10 mouse cellular contexts compared by ENCODE assay signal in the genomic region with DNA sequence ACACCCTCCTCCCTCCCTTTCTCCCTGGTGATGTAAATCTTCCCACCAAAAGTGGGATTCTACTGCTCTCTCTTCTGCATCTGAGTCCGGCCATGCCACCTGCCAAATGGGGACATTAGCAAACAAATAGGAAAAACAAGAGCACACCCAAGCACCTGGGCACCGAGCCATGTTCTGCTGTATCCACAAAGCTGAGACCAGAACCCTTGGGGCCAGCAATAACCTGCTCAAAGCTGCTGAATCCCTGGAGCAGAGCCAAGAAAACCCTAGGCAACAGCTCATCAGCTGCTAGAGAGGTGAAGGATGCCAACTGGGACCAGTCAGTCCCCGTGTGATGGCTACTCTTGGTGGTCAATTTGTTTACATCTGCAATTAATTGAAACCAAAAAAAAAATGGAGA.
DNase-seq lines count a peak whose midpoint lies in the region; ATAC-seq lines count a peak whose summit lies in the region.
"Had no signal": no experiment of that assay in that cellular context is flagged by ENCODE, and none has a peak within 500 bp of the region (broad histone marks: within the 10 kb centered on the region; RNA-seq: fewer than 3 reads in every experiment).

No protein-coding gene starts in this region.

- no peaks in the 10 kb centered on the region for H3K36me3 ChIP-seq in intestine, embryonic 14.5 days (ENCODE audit: control insufficient read depth, insufficient read depth, low read length)
- no peaks in the 10 kb centered on the region for H3K36me3 ChIP-seq in intestine, embryonic 15.5 days
- H3K36me3 ChIP-seq: limb, embryonic 12.5 days had no signal

- no peak overlapping the region for H3K27ac ChIP-seq in intestine, embryonic 14.5 days (ENCODE audit: low read depth)
- H3K27ac ChIP-seq in intestine, embryonic 15.5 days = no peak overlapping the region
- H3K27ac ChIP-seq: limb, embryonic 12.5 days had no signal

- H3K27me3 ChIP-seq in intestine, embryonic 14.5 days (replicated peaks; ENCODE audit: control insufficient read depth, insufficient read depth, low read length) = 0 out of 2 replicates have a peak, but pooled peaks cover 4% of the 10 kb centered on the region
- H3K27me3 ChIP-seq in intestine, embryonic 15.5 days (replicated peaks) = no peaks in the 10 kb centered on the region
- H3K27me3 ChIP-seq: CH12.LX had no signal

- 43% methylated on average over 3 of the region's 3 CpGs for WGBS in intestine, embryonic 14.5 days
- 44% methylated on average over 3 of the region's 3 CpGs for WGBS in intestine, embryonic 15.5 days

- H3K4me1 ChIP-seq in intestine, embryonic 14.5 days (replicated peaks; ENCODE audit: control insufficient read depth, insufficient read depth, low read length) = peaks cover 8% of the 10 kb centered on the region
- H3K4me1 ChIP-seq in intestine, embryonic 15.5 days (replicated peaks) = no peaks in the 10 kb centered on the region

- H3K4me3 ChIP-seq in intestine, embryonic 14.5 days (ENCODE audit: low read depth, low read length) = no peak overlapping the region
- H3K4me3 ChIP-seq in intestine, embryonic 15.5 days (replicated peaks) = no peak overlapping the region
- H3K4me3 ChIP-seq: limb, embryonic 12.5 days had no signal

- H3K4me2 ChIP-seq in intestine, embryonic 14.5 days (ENCODE audit: low read length) = no peak overlapping the region
- no peak overlapping the region for H3K4me2 ChIP-seq in intestine, embryonic 15.5 days (replicated peaks)
- H3K4me2 ChIP-seq: limb, embryonic 12.5 days had no signal

- H3K9ac ChIP-seq in intestine, embryonic 14.5 days (ENCODE audit: low read length) = no peak overlapping the region
- H3K9ac ChIP-seq in intestine, embryonic 15.5 days = no peak overlapping the region
- H3K9ac ChIP-seq: limb, embryonic 12.5 days had no signal

- ATAC-seq in intestine, embryonic 14.5 days (replicated peaks; ENCODE audit: low FRiP score, low TSS enrichment, low read depth) = 0 out of 2 replicates have a peak, but pooled peaks have one; percentile 47
- no peak for ATAC-seq in intestine, embryonic 15.5 days

- peaks cover 3% of the 10 kb centered on the region; the same call in 1 of the 2 replicates for H3K9me3 ChIP-seq in intestine, embryonic 14.5 days (ENCODE audit: control insufficient read depth, low read length)
- H3K9me3 ChIP-seq in intestine, embryonic 15.5 days = no peaks in the 10 kb centered on the region

- DNase-seq in intestine, embryonic 14.5 days (ENCODE audit: low spot score) = no peak
- DNase-seq in 3T3-L1 (ENCODE audit: low read depth, low spot score) = peak; percentile 14
- DNase-seq in cerebellum, postnatal 10 days = peak; percentile 93 to 94
- peak; percentile 53 for DNase-seq in kidney, postnatal 10 days
- no peak for DNase-seq in thymus, postnatal 0 days (ENCODE audit: low spot score)
- no peak for DNase-seq in thymus, adult 18-20 months
- DNase-seq in layer of hippocampus, adult 11-12 months (ENCODE audit: low spot score) = no peak

Comparison
In these comparisons a context has a peak if more than half of its experiments do, and no peak if none do; other contexts are left out.
1. DNase-seq: peak in 3T3-L1 (single experiment), cerebellum, postnatal 10 days (2 of 2) and kidney, postnatal 10 days (single experiment); none in intestine, embryonic 14.5 days (single experiment), thymus, postnatal 0 days (single experiment), thymus, adult 18-20 months (0 of 2) and layer of hippocampus, adult 11-12 months (single experiment).